ENCODE assay signal across 17 mouse cellular contexts in the genomic region with DNA sequence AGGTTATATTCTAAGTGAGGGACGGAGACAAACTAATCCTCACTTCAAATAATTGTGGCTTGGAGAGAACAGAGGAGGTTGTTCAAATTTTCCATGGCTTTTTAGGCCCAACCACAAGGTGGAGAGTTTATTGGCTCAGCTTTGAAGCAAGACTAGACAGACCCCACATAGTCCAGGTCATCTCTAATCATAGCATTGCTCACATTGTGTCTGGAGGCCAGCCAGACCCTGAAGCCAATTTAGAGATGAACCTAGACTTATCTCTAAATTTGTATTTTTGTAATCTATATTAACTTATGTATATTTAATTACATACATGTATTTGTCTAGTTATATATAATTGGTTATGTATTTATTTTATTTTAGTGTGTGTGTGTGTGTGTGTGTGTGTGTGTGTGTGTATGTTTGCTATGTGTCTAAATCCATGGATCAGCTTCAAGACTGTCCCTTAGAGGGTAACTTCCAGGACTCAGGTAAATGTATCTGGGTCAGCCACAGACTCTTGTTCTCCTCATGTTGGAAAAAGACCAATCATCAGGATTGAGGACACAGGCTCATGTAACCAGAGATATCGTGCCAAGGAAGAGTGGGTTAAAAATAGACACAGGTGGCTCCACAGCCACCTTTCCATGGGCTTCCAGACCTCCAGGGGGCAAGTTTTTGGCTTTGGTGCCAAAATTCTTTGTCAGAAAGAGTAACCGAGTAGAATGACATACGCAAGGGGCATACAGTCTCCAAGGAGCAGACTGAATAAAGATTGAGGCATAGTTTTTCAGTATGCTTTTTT.
A peak's percentile ranks its signal among the peaks of the same experiment; 100 is the strongest.
DNase-seq lines count a peak whose midpoint lies in the region; TF ChIP-seq lines count a peak whose summit lies in the region.
"Had no signal": no experiment of that assay in that cellular context is flagged by ENCODE, and none has a peak within 500 bp of the region (broad histone marks: within the 10 kb centered on the region; RNA-seq: fewer than 3 reads in every experiment).

No protein-coding gene starts in this region.

- no peaks in the 10 kb centered on the region for H3K9me3 ChIP-seq in limb, embryonic 10.5 days (replicated peaks)
- H3K9me3 ChIP-seq: embryonic facial prominence, embryonic 13.5 days; forebrain, embryonic 12.5 days; heart, embryonic 13.5 days; hindbrain, embryonic 15.5 days had no signal

- no peaks in the 10 kb centered on the region for H3K36me3 ChIP-seq in limb, embryonic 10.5 days
- H3K36me3 ChIP-seq: embryonic facial prominence, embryonic 13.5 days; forebrain, embryonic 12.5 days; heart, embryonic 13.5 days; hindbrain, embryonic 15.5 days had no signal

- TF ChIP-seq CTCF in left cerebral cortex, adult 2 months (IDR thresholded peaks at IDR 0.05), result no peak

- 94% methylated on average over 4 of the region's 4 CpGs for WGBS in limb, embryonic 10.5 days

- H3K4me3 ChIP-seq in left cerebral cortex, adult 2 months, result no peak overlapping the region
- H3K4me3 ChIP-seq in limb, embryonic 10.5 days, result no peak overlapping the region
- H3K4me3 ChIP-seq: embryonic facial prominence, embryonic 13.5 days; forebrain, embryonic 12.5 days; heart, embryonic 13.5 days; hindbrain, embryonic 15.5 days had no signal

- H3K27ac ChIP-seq in left cerebral cortex, adult 2 months, result no peak overlapping the region
- no peak overlapping the region for H3K27ac ChIP-seq in limb, embryonic 10.5 days
- H3K27ac ChIP-seq: embryonic facial prominence, embryonic 13.5 days; forebrain, embryonic 12.5 days; heart, embryonic 13.5 days; hindbrain, embryonic 15.5 days had no signal

- peaks cover 7% of the 10 kb centered on the region for H3K4me1 ChIP-seq in limb, embryonic 10.5 days
- H3K4me1 ChIP-seq: embryonic facial prominence, embryonic 13.5 days; forebrain, embryonic 12.5 days; hindbrain, embryonic 15.5 days had no signal

- intact Hi-C loops in left cerebral cortex, postnatal 4 days (cut with DNase I), result no loop called here
- intact Hi-C loops in left cerebral cortex, adult 2 months (cut with DNase I), result no loop called here

- peak; percentile 5 for DNase-seq in left cerebral cortex, postnatal 4 days
- DNase-seq in left cerebral cortex, adult 2 months (ENCODE audit: extremely low spot score in 1 of 2, low spot score in 2 of 2), result no peak
- DNase-seq in cerebellum, adult 18-20 months, result peak; percentile 59 to 75
- peak; percentile 88 for DNase-seq in cerebellum, adult 9-11 months
- DNase-seq in cerebellum, postnatal 36 days, result peak; percentile 62 to 76
- no peak for DNase-seq in limb, embryonic 10.5 days (ENCODE audit: low spot score)
- DNase-seq in frontal cortex, postnatal 25 days (ENCODE audit: low spot score in 2 of 2), result no peak
- DNase-seq in spleen, adult 12 weeks (ENCODE audit: low spot score), result no peak
- DNase-seq: adrenal gland, adult 8-10 months; adrenal gland, postnatal 36 days; gastrocnemius, postnatal 36 days; heart, adult 11 months; heart, postnatal 36 days had no signal

- H3K27me3 ChIP-seq in limb, embryonic 10.5 days (ENCODE audit: low read depth, poor library complexity, severe bottlenecking), result no peaks in the 10 kb centered on the region
- H3K27me3 ChIP-seq: embryonic facial prominence, embryonic 13.5 days; forebrain, embryonic 12.5 days; heart, embryonic 13.5 days; hindbrain, embryonic 15.5 days had no signal

Comparison
In these comparisons a context has a peak if more than half of its experiments do, and no peak if none do; other contexts are left out.
1. DNase-seq: peak in left cerebral cortex, postnatal 4 days (single experiment), cerebellum, adult 18-20 months (2 of 2), cerebellum, adult 9-11 months (single experiment) and cerebellum, postnatal 36 days (2 of 2); none in left cerebral cortex, adult 2 months (0 of 2), limb, embryonic 10.5 days (single experiment), frontal cortex, postnatal 25 days (0 of 2) and spleen, adult 12 weeks (single experiment).